Mouse (Mus musculus): Measurements from ENCODE around the gene Gm9913.

The Gm9913 gene

GRCm38 (mm10) chr2:125555830-125556229 lies 50.9 kb downstream of the Gm9913 start:
- no peak for DNase-seq (ENCODE audit: low spot score)
